Mouse (Mus musculus) limb, embryonic 14.5 days (tissue): Measurements from ENCODE around the gene Vmn1r125. TPM values are rescaled to one million over a fixed set of nuclear protein-coding genes. Genes with fewer than 3 reads are reported as not detected.
"Not testable (repeated sequence)": the region's sequence is repeated elsewhere in the genome, so short reads cannot be mapped to it uniquely, and the experiment has no call there.

Experiments
- ATAC-seq: fragments of 200-750 bp; cut with Nextera tagmentation; 2 replicates; pipeline ENCODE4 v1.8.0; 2017; ENCODE audit warnings: low read depth, moderate number of reproducible peaks, moderate TSS enrichment; ENCODE audit not compliant: low FRiP score
- DNase-seq: peaks from one replicate; pipeline ENCODE4 v3.0.0-alpha.2; 2015; ENCODE audit warnings: low spot score
- H3K27ac ChIP-seq: fragments of 300-500 bp; sonication (generic); replicated peaks from 2 replicates; pipeline ENCODE4 v1.5.1; 2014; ENCODE audit warnings: low read depth, mild to moderate bottlenecking, low read length, moderate library complexity, mixed read lengths
- H3K27me3 ChIP-seq: fragments of 300-500 bp; sonication (generic); 2 replicates; pipeline ENCODE4 v1.6.1; 2014; ENCODE audit warnings: low read length, mixed read lengths; ENCODE audit not compliant: control insufficient read depth, insufficient read depth
- H3K36me3 ChIP-seq: fragments of 300-500 bp; sonication (generic); 2 replicates; pipeline ENCODE4 v1.6.1; 2014; ENCODE audit warnings: mild to moderate bottlenecking, low read length, moderate library complexity, mixed read lengths; ENCODE audit not compliant: control insufficient read depth, insufficient read depth
- H3K4me1 ChIP-seq: fragments of 300-500 bp; sonication (generic); 2 replicates; pipeline ENCODE4 v1.6.1; 2014; ENCODE audit warnings: antibody characterized with exemption, low read length, mixed read lengths; ENCODE audit not compliant: control insufficient read depth, insufficient read depth
- H3K4me2 ChIP-seq: fragments of 300-500 bp; sonication (generic); replicated peaks from 2 replicates; pipeline ENCODE4 v1.6.1; 2014; ENCODE audit warnings: low read depth, mild to moderate bottlenecking, low read length, moderate library complexity; ENCODE audit not compliant: severe bottlenecking
- H3K4me3 ChIP-seq: fragments of 300-500 bp; sonication (generic); replicated peaks from 2 replicates; pipeline ENCODE4 v1.5.1; 2014; ENCODE audit warnings: low read length
- H3K9ac ChIP-seq: fragments of 300-500 bp; sonication (generic); 2 replicates; pipeline ENCODE4 v1.6.1; 2014; ENCODE audit warnings: mild to moderate bottlenecking, low read depth, low read length, moderate library complexity; ENCODE audit not compliant: severe bottlenecking
- H3K9me3 ChIP-seq: fragments of 300-500 bp; sonication (generic); 2 replicates; pipeline ENCODE4 v1.6.1; 2016; ENCODE audit warnings: low read length; ENCODE audit not compliant: control insufficient read depth
- WGBS: fragments of 180-500 bp; shearing (Covaris S2); extraction: QIAGEN DNeasy Blood & Tissue Kit; methylation state at CpG from one replicate; pipeline ENCODE4 v1.1.7; 2014; 5-methylcytosine and 5-hydroxymethylcytosine counted together
- polyA plus RNA-seq, 2 experiments: library from polyadenylated mRNA; depleted of rRNA in 1 of 2; stranded (reverse) in 1 of 2; unstranded in 1 of 2; fragments of >200 nt; fragmentation: Nextera tagmentation in 1 of 2; extraction: Ambion mirVana in 1 of 2; gene quantifications; 2 replicates each; pipeline versions ENCODE4 v1.2.1 to v1.2.3; 2012 to 2014

Vmn1r125 gene
- not detected in 2 replicates for polyA plus RNA-seq (2012; rRNA removed)
- not detected in 2 replicates for polyA plus RNA-seq (2014; fragmentation: Nextera tagmentation; extraction: Ambion mirVana)

DNA sequence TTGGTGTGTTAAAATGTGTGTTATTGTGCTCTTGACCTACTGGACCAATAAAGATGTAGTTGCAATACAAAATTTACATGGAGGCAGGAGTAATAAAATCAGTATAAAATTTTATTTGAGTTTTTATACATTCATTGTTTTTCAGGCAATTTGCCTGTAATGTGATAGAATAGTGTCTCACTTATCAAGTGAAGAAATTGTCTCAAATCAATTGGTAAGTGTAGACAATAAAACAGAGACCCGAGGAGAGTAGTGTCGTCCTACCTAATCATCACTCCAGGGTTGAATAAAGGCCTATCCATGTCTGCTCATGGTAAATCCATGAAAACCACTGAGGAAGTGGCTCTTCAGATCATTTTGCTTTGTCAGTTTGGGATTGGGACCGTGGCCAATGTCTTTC, at the start of gene Vmn1r125:
Gene Vmn1r125 (plus strand): TSS at position 301 of the 400 bp plus-strand sequence.
- H3K36me3 ChIP-seq, H3K4me2 ChIP-seq, H3K9me3 ChIP-seq, H3K4me1 ChIP-seq, H3K9ac ChIP-seq, DNase-seq, ATAC-seq, H3K4me3 ChIP-seq, H3K27ac ChIP-seq, H3K27me3 ChIP-seq: not testable (repeated sequence)
- 70% methylated on average over 3 of the region's 3 CpGs for WGBS

GRCm38 (mm10) chr7:21260517-21260916, 11.5 kb upstream of the Vmn1r125 start, which contains the start of gene Vmn1r124:
TSS of gene Vmn1r124 (minus strand) at chr7:21260617.
- not testable (repeated sequence) for H3K9me3 ChIP-seq, H3K4me3 ChIP-seq, H3K36me3 ChIP-seq, DNase-seq, H3K9ac ChIP-seq, H3K27ac ChIP-seq, ATAC-seq, H3K4me1 ChIP-seq, H3K4me2 ChIP-seq, H3K27me3 ChIP-seq
- 74% methylated on average over 4 of the region's 4 CpGs for WGBS

DNA sequence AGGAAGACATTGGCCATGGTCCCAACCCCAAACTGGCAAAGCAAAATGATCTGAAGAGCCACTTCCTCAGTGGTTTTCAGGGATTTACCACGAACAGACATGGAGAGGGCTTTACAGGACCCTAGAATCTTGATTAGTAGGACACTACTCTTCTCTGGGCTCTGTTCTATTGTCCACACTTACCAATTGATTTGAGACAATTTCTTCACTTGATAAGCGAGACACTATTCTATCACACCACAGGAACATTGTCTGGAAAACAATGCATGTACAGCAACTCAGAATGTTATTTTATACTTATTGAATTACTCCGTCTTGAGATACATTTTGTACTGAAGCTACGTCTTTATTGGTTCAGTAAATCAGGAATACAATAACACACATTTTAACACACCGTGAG, 29.4 kb downstream of the Vmn1r125 start, which contains the start of gene Vmn1r126:
Gene Vmn1r126 (minus strand): TSS at position 101 of the 400 bp plus-strand sequence.
- WGBS, result no CpG with 5 or more reads among the region's 5 CpGs
- H3K4me2 ChIP-seq, ATAC-seq, DNase-seq, H3K4me1 ChIP-seq, H3K27me3 ChIP-seq, H3K27ac ChIP-seq, H3K9me3 ChIP-seq, H3K4me3 ChIP-seq, H3K9ac ChIP-seq, H3K36me3 ChIP-seq: not testable (repeated sequence)

- H3K27me3 ChIP-seq, ATAC-seq, H3K27ac ChIP-seq, H3K9ac ChIP-seq, DNase-seq, H3K4me1 ChIP-seq, H3K36me3 ChIP-seq, H3K4me2 ChIP-seq, H3K9me3 ChIP-seq, H3K4me3 ChIP-seq: not testable (repeated sequence)
- WGBS, result no CpG with 5 or more reads among the region's 3 CpGs
These were observed 47.8 kb downstream of the Vmn1r125 start, which contains the start of gene Vmn1r127 for GRCm38 (mm10) chr7:21319761-21320160. TSS of gene Vmn1r127 (minus strand) at chr7:21319861.

Other genes with a start within 250 kb of the Vmn1r125 start
- gene Vmn1r120, start 218.4 kb upstream of the Vmn1r125 start, polyA plus RNA-seq (2012; rRNA removed), result not detected in 2 replicates
- not detected in 2 replicates for gene Vmn1r120, start 218.4 kb upstream of the Vmn1r125 start, polyA plus RNA-seq (2014; fragmentation: Nextera tagmentation; extraction: Ambion mirVana)
- gene Vmn1r121, start 173.7 kb upstream of the Vmn1r125 start, polyA plus RNA-seq (2012; rRNA removed), result not detected in 2 replicates
- not detected in 2 replicates for gene Vmn1r121, start 173.7 kb upstream of the Vmn1r125 start, polyA plus RNA-seq (2014; fragmentation: Nextera tagmentation; extraction: Ambion mirVana)
- not detected in 2 replicates for gene Vmn1r122, start 138.1 kb upstream of the Vmn1r125 start, polyA plus RNA-seq (2012; rRNA removed)
- gene Vmn1r122, start 138.1 kb upstream of the Vmn1r125 start, polyA plus RNA-seq (2014; fragmentation: Nextera tagmentation; extraction: Ambion mirVana), result not detected in 2 replicates
- not detected in 2 replicates for gene Vmn1r123, start 110.0 kb upstream of the Vmn1r125 start, polyA plus RNA-seq (2012; rRNA removed)
- not detected in 2 replicates for gene Vmn1r123, start 110.0 kb upstream of the Vmn1r125 start, polyA plus RNA-seq (2014; fragmentation: Nextera tagmentation; extraction: Ambion mirVana)
- not detected in 2 replicates for gene Gm5157, start 81.8 kb upstream of the Vmn1r125 start, polyA plus RNA-seq (2012; rRNA removed)
- not detected in 2 replicates for gene Gm5157, start 81.8 kb upstream of the Vmn1r125 start, polyA plus RNA-seq (2014; fragmentation: Nextera tagmentation; extraction: Ambion mirVana)
- gene Vmn1r124, start 11.6 kb upstream of the Vmn1r125 start, polyA plus RNA-seq (2012; rRNA removed), result not detected in 2 replicates
- gene Vmn1r124, start 11.6 kb upstream of the Vmn1r125 start, polyA plus RNA-seq (2014; fragmentation: Nextera tagmentation; extraction: Ambion mirVana), result not detected in 2 replicates
- gene Vmn1r126, start 29.3 kb downstream of the Vmn1r125 start, polyA plus RNA-seq (2012; rRNA removed), result not detected in 2 replicates
- gene Vmn1r126, start 29.3 kb downstream of the Vmn1r125 start, polyA plus RNA-seq (2014; fragmentation: Nextera tagmentation; extraction: Ambion mirVana), result not detected in 2 replicates
- gene Vmn1r127, start 47.7 kb downstream of the Vmn1r125 start, polyA plus RNA-seq (2012; rRNA removed), result not detected in 2 replicates
- gene Vmn1r127, start 47.7 kb downstream of the Vmn1r125 start, polyA plus RNA-seq (2014; fragmentation: Nextera tagmentation; extraction: Ambion mirVana), result not detected in 2 replicates
- not detected in 2 replicates for gene Vmn1r128, start 77.2 kb downstream of the Vmn1r125 start, polyA plus RNA-seq (2012; rRNA removed)
- not detected in 2 replicates for gene Vmn1r128, start 77.2 kb downstream of the Vmn1r125 start, polyA plus RNA-seq (2014; fragmentation: Nextera tagmentation; extraction: Ambion mirVana)
- not detected in 2 replicates for gene Vmn1r129, start 89.1 kb downstream of the Vmn1r125 start, polyA plus RNA-seq (2012; rRNA removed)
- gene Vmn1r129, start 89.1 kb downstream of the Vmn1r125 start, polyA plus RNA-seq (2014; fragmentation: Nextera tagmentation; extraction: Ambion mirVana), result not detected in 2 replicates
- not detected in 2 replicates for gene Gm6882, start 160.6 kb downstream of the Vmn1r125 start, polyA plus RNA-seq (2012; rRNA removed)
- gene Gm6882, start 160.6 kb downstream of the Vmn1r125 start, polyA plus RNA-seq (2014; fragmentation: Nextera tagmentation; extraction: Ambion mirVana), result not detected in 2 replicates
- not detected in 2 replicates for gene Vmn1r130, start 239.6 kb downstream of the Vmn1r125 start, polyA plus RNA-seq (2012; rRNA removed)
- gene Vmn1r130, start 239.6 kb downstream of the Vmn1r125 start, polyA plus RNA-seq (2014; fragmentation: Nextera tagmentation; extraction: Ambion mirVana), result not detected in 2 replicates